Mouse (Mus musculus): ENCODE data around the gene Armc12. TPM values are rescaled to one million over a fixed set of nuclear protein-coding genes. Genes with fewer than 3 reads are reported as not detected.
A peak's percentile ranks its signal among the peaks of the same experiment; 100 is the strongest.

Armc12 gene
- polyA plus RNA-seq, 1 experiment, result not detected

DNA sequence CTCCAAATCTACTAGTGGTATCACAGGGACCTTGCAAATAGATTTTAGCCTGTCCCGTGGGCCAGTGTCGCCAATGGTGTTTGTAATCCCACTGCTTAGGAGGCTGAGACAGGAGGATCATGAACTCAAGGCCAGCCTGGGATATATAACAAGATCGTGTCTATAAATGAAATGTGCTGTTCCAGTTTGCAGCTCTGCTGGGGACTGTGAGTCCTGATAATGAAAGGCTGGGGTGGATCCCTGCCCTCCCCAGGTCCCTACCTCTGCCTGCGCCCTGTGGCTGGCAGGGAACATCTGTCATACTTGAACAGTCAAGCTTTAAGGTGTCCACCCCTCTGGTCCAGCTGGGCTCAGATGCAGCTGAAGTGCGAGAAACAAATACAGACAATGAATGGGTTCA lies 16.1 kb upstream of the Armc12 start:
- H3K27me3 ChIP-seq (ENCODE audit: control insufficient read depth, insufficient read depth, insufficient read length), result no peaks in the 10 kb centered on the region
- H3ac ChIP-seq (ENCODE audit: control insufficient read depth, insufficient read length, low read depth), result no peak overlapping the region
- TF ChIP-seq CTCF (IDR thresholded peaks at IDR 0.05; ENCODE audit: control insufficient read depth, insufficient read depth, insufficient read length), result no peak
- no peak for TF ChIP-seq MYOD1 (IDR thresholded peaks at IDR 0.05; ENCODE audit: control insufficient read depth, insufficient read length, low read depth)
- no peak for TF ChIP-seq USF1 (IDR thresholded peaks at IDR 0.05; ENCODE audit: low read depth)
- no peak for TF ChIP-seq MYOG (IDR thresholded peaks at IDR 0.05; ENCODE audit: control insufficient read depth, extremely low read depth, insufficient read length)
- no peak for TF ChIP-seq MAX (IDR thresholded peaks at IDR 0.05)
- no peak for TF ChIP-seq FOSL1 (IDR thresholded peaks at IDR 0.05; ENCODE audit: insufficient read depth, low read length, poor library complexity, severe bottlenecking)
- no peak for TF ChIP-seq CEBPB (IDR thresholded peaks at IDR 0.05; ENCODE audit: low read depth)

DNA sequence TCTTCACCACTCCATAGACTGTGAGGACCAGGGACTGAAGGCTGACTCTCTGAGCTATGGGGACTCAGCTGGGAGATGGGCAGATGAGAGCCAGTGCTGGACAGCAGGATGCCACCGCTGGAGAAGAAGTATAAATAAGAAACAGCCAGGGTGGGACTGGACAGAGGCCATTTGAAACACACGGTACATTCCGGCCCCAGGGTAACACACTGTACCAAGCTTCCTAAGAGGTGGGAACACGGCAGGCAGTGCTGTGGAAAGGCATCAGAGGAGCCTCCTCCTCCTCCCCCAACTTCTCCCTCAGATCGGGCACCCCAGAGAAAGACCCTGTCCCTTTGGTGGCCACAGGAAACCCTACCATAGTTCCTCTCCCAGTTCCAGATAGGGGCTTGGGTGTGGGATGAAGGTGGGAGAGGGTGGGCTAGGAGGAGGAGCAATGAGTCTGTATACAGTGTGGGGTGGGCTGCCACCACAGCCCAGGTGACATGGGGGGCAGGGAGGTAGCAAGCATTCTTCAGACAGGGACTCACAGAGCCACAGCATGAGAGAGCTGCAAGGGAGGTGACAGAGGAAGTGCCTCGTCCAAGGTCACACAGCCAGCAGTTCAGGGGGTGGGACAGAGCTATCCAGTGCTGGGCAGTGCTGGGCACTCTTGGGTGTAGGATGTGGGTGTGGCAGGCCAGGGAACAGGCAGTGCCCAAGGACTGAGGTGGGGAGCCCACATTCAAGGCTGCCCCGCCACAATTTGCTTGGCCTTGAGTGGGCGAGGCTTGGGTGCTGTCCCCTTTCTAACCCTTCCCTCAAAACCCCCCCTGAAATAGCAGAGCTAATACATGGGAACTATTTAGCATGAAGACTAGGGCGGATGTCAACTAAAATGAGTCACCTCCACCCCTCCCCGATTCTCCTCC lies 14.9 kb upstream of the Armc12 start:
- TF ChIP-seq MAX (IDR thresholded peaks at IDR 0.05) (no peak), CEBPB (IDR thresholded peaks at IDR 0.05; ENCODE audit: low read depth) (no peak), FOSL1 (IDR thresholded peaks at IDR 0.05; ENCODE audit: insufficient read depth, low read length, poor library complexity, severe bottlenecking) (no peak), CTCF (IDR thresholded peaks at IDR 0.05; ENCODE audit: control insufficient read depth, insufficient read depth, insufficient read length) (no peak), MYOG (IDR thresholded peaks at IDR 0.05; ENCODE audit: control insufficient read depth, extremely low read depth, insufficient read length) (no peak), MYOD1 (IDR thresholded peaks at IDR 0.05; ENCODE audit: control insufficient read depth, insufficient read length, low read depth) (no peak), USF1 (IDR thresholded peaks at IDR 0.05; ENCODE audit: low read depth) (no peak)
- Histone ChIP-seq H3ac (ENCODE audit: control insufficient read depth, insufficient read length, low read depth) (no peak overlapping the region), H3K27me3 (ENCODE audit: control insufficient read depth, insufficient read depth, insufficient read length) (no peaks in the 10 kb centered on the region), H3K4me3 (ENCODE audit: insufficient read depth, poor library complexity, severe bottlenecking) (no peak overlapping the region), H3K79me3 (ENCODE audit: low read depth) (no peaks in the 10 kb centered on the region), H3K79me2 (ENCODE audit: control insufficient read depth, insufficient read depth) (no peaks in the 10 kb centered on the region), H3K36me3 (ENCODE audit: control insufficient read depth, insufficient read depth) (no peaks in the 10 kb centered on the region)

More for the DNA sequence above, 16.1 kb upstream of the Armc12 start:
- no peaks in the 10 kb centered on the region for H3K79me3 ChIP-seq (ENCODE audit: low read depth)
- no peak overlapping the region for H3K4me3 ChIP-seq (ENCODE audit: insufficient read depth, poor library complexity, severe bottlenecking)
- no peaks in the 10 kb centered on the region for H3K79me2 ChIP-seq (ENCODE audit: control insufficient read depth, insufficient read depth)
- H3K36me3 ChIP-seq (ENCODE audit: control insufficient read depth, insufficient read depth), result no peaks in the 10 kb centered on the region

DNA sequence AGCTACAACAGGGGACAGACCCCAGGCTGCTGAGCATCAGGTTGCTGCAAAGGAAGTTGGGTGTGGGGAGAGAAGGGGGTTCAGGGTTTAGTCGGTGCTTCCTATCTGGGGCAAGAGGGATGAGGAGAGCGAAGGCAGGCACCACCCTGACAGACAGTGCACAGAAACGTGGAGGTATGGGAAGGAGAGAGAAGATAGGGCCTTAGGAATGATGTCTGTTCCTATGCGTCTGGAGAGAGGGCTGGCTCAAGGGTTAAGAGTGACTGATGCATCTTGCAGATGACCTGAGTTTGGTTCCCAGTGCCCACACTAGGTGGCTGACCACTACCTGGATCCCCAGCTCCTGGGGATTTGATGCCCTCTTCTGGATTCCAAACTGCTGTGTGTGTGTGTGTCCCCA lies 13.7 kb upstream of the Armc12 start:
- H3ac ChIP-seq (ENCODE audit: control insufficient read depth, insufficient read length, low read depth), result no peak overlapping the region
- no peak for TF ChIP-seq MYOG (IDR thresholded peaks at IDR 0.05; ENCODE audit: control insufficient read depth, extremely low read depth, insufficient read length)
- no peak for TF ChIP-seq CTCF (IDR thresholded peaks at IDR 0.05; ENCODE audit: control insufficient read depth, insufficient read depth, insufficient read length)
- no peak for TF ChIP-seq CEBPB (IDR thresholded peaks at IDR 0.05; ENCODE audit: low read depth)
- no peak for TF ChIP-seq MAX (IDR thresholded peaks at IDR 0.05)
- TF ChIP-seq MYOD1 (IDR thresholded peaks at IDR 0.05; ENCODE audit: control insufficient read depth, insufficient read length, low read depth), result no peak
- no peak for TF ChIP-seq FOSL1 (IDR thresholded peaks at IDR 0.05; ENCODE audit: insufficient read depth, low read length, poor library complexity, severe bottlenecking)
- no peak for TF ChIP-seq USF1 (IDR thresholded peaks at IDR 0.05; ENCODE audit: low read depth)
- no peak overlapping the region for H3K4me3 ChIP-seq (ENCODE audit: insufficient read depth, poor library complexity, severe bottlenecking)
- H3K79me2 ChIP-seq (ENCODE audit: control insufficient read depth, insufficient read depth), result no peaks in the 10 kb centered on the region
- no peaks in the 10 kb centered on the region for H3K36me3 ChIP-seq (ENCODE audit: control insufficient read depth, insufficient read depth)
- no peaks in the 10 kb centered on the region for H3K27me3 ChIP-seq (ENCODE audit: control insufficient read depth, insufficient read depth, insufficient read length)
- H3K79me3 ChIP-seq (ENCODE audit: low read depth), result no peaks in the 10 kb centered on the region

DNA sequence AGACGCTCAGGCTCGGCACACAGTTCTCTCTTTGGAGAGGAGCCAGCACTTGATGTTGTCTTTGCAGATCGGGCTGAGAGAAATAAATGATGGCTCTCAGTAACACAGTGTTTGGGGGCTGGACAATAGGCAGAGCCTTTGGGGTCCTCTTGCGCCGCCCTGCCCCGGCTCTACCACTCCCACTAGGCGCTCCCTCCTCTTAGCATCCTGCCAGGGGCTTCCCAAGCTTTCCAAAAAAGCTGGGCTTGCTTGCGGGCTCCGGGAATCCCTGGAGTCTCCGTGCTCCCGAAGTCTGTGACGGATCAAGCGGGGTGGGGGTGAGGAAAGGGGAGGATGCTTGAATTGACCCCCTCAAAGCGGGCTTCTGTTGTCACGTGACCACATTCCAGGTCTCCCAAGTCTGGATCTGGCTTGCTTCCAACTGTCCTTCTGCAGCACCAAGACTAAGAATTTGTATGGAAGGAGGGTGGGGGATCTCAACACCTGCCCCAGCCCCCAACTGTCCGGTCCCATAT lies 13.1 kb upstream of the Armc12 start, which contains the start of gene Fkbp5:
Gene Fkbp5, minus strand, starts transcription at position 87 of the 515 bp plus-strand sequence.
- Histone ChIP-seq H3K36me3 (ENCODE audit: control insufficient read depth, insufficient read depth) (no peaks in the 10 kb centered on the region), H3K79me3 (ENCODE audit: low read depth) (no peaks in the 10 kb centered on the region), H3ac (ENCODE audit: control insufficient read depth, insufficient read length, low read depth) (peak within 1 kb of the TSS; percentile 50), H3K27me3 (ENCODE audit: control insufficient read depth, insufficient read depth, insufficient read length) (no peaks in the 10 kb centered on the region), H3K4me3 (ENCODE audit: insufficient read depth, poor library complexity, severe bottlenecking) (peak within 1 kb of the TSS; percentile 18), H3K79me2 (ENCODE audit: control insufficient read depth, insufficient read depth) (no peaks in the 10 kb centered on the region)
- TF ChIP-seq MYOG (IDR thresholded peaks at IDR 0.05; ENCODE audit: control insufficient read depth, extremely low read depth, insufficient read length), result no peak
- no peak for TF ChIP-seq CTCF (IDR thresholded peaks at IDR 0.05; ENCODE audit: control insufficient read depth, insufficient read depth, insufficient read length)
- TF ChIP-seq CEBPB (IDR thresholded peaks at IDR 0.05; ENCODE audit: low read depth), result no peak
- peak; percentile 81 for TF ChIP-seq USF1 (IDR thresholded peaks at IDR 0.05; ENCODE audit: low read depth)
- no peak for TF ChIP-seq MYOD1 (IDR thresholded peaks at IDR 0.05; ENCODE audit: control insufficient read depth, insufficient read length, low read depth)
- no peak for TF ChIP-seq MAX (IDR thresholded peaks at IDR 0.05)
- no peak for TF ChIP-seq FOSL1 (IDR thresholded peaks at IDR 0.05; ENCODE audit: insufficient read depth, low read length, poor library complexity, severe bottlenecking)

DNA sequence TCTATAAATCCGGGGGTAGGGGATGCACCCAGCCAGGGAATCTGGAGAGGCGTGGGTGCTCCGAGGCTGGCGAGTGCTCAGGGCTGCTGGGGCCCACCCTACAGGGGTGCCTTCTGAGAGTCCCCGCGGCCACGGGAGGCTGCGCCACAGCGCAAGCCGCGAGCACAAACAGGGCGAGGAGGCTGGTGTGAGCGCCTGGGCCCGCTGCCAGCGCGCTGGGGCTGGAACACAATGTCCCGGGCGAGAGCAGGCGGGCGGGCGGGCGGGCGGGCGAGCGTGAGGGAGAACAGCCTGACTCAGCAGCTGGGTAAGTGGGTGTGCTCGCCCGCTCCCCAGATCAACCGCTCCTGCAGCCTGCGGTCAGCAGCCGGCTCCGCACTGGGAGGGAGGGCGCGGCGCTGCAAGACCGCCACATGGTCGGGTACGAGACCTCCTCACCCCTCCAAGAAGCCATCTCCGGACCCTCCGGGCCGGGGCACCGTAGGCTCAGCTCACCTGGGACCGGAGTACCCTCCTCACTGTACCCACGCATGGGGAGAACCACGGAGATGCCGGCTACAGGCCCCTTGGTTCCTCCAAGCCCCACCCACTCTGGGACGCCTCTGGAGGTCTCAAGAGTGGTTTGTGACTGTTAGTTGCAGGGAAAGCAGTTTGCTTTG lies 12.5 kb upstream of the Armc12 start:
- Histone ChIP-seq H3ac (ENCODE audit: control insufficient read depth, insufficient read length, low read depth) (peak overlapping the region; percentile 50), H3K4me3 (ENCODE audit: insufficient read depth, poor library complexity, severe bottlenecking) (peak overlapping the region; percentile 18), H3K27me3 (ENCODE audit: control insufficient read depth, insufficient read depth, insufficient read length) (no peaks in the 10 kb centered on the region), H3K36me3 (ENCODE audit: control insufficient read depth, insufficient read depth) (no peaks in the 10 kb centered on the region), H3K79me3 (ENCODE audit: low read depth) (no peaks in the 10 kb centered on the region), H3K79me2 (ENCODE audit: control insufficient read depth, insufficient read depth) (no peaks in the 10 kb centered on the region)
- TF ChIP-seq MYOG (IDR thresholded peaks at IDR 0.05; ENCODE audit: control insufficient read depth, extremely low read depth, insufficient read length) (no peak), FOSL1 (IDR thresholded peaks at IDR 0.05; ENCODE audit: insufficient read depth, low read length, poor library complexity, severe bottlenecking) (no peak), USF1 (IDR thresholded peaks at IDR 0.05; ENCODE audit: low read depth) (no peak), MAX (IDR thresholded peaks at IDR 0.05) (no peak), CEBPB (IDR thresholded peaks at IDR 0.05; ENCODE audit: low read depth) (no peak), MYOD1 (IDR thresholded peaks at IDR 0.05; ENCODE audit: control insufficient read depth, insufficient read length, low read depth) (no peak), CTCF (IDR thresholded peaks at IDR 0.05; ENCODE audit: control insufficient read depth, insufficient read depth, insufficient read length) (no peak)

Measured in C2C12 (cell line).